Mouse (Mus musculus) G1E-ER4 (cell line): ENCODE measurements around the gene Slc2a8. TPM values are rescaled to one million over a fixed set of nuclear protein-coding genes. Genes with fewer than 3 reads are reported as not detected.

Source experiments
- GATA1 ChIP-seq: IDR thresholded peaks from one replicate; pipeline ENCODE4 v1.8.0; 2012; ENCODE audit warnings: low read length, inconsistent platforms
- polyA plus RNA-seq: library from polyadenylated mRNA; stranded (reverse); fragments of >175 nt; gene quantifications from 2 replicates; pipeline ENCODE4 v1.2.3, GENCODE M21; 2012

Gene Slc2a8
- polyA plus RNA-seq, 1 experiment = 63.5 TPM

DNA sequence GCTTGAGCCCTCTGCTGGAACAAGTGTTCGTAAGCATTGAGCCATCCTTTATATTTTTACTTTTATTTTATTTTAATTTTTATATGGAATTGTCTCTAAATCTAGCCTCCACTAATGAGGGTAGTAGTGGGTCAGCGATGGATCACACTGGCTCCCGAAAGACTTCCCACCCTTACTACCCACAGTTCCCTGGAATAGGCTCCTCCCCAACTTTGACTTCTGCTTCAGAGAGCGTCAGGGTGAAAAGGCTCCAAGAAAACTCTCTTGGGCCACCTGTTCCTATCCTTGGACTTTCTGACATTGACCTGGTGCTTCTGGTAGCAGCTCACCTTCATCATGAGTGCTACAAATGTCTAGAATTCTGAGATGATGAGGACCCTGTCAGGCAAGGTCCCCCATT lies 817 bp upstream of the Slc2a8 start:
- TF ChIP-seq GATA1 = no peak

DNA sequence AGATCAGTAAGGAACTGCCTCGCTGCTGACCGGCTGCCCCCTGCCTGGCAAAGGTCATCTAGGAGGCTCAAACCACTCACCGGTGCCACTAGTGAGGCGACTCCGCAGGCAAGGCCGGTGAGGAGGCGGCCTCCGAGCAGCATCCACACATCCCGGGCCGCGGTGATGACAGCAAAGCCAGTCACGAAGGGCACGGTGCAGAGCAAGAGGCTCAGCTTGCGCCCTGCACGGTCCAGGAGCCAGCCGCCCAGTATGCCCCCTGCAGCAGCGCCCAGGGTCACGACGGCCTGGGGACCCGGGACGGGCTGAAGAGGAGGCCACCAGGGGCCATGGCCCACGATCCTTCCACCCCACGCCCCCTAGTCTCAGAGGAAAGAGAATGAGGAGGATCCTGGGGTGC lies 602 bp downstream of the Slc2a8 start:
- no peak for TF ChIP-seq GATA1

DNA sequence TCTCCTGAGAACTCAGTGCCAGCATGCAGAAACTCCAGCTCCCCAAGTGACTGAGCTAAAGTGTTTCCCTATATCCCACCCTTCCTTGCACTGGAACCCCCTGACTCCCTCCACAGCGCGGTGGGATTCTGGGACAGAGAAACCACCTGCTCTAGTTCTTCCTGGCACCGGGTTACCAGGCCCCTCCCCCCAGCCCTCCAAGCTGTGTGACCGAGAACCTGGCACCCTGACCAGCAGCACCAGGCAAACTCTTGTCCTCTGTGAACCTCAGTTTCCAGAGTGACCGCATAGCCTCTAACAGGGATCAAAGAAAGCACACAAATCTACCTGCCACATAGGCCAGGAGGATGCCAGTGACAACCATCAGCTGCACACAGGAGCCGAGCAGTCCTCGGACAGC lies 2.2 kb downstream of the Slc2a8 start:
- TF ChIP-seq GATA1 = no peak

GRCm38 (mm10) chr2:32978675-32979074 lies 3.2 kb downstream of the Slc2a8 start:
- TF ChIP-seq GATA1 = no peak

GRCm38 (mm10) chr2:32977114-32977513 lies 4.8 kb downstream of the Slc2a8 start:
- no peak for TF ChIP-seq GATA1

- TF ChIP-seq GATA1 = no peak
Measured at GRCm38 (mm10) chr2:32974216-32974615, 7.7 kb downstream of the Slc2a8 start.

GRCm38 (mm10) chr2:32971235-32971634 lies 10.6 kb downstream of the Slc2a8 start:
- TF ChIP-seq GATA1 = no peak

- no peak for TF ChIP-seq GATA1
Measured at GRCm38 (mm10) chr2:32969326-32969725, 12.6 kb downstream of the Slc2a8 start.

- no peak for TF ChIP-seq GATA1
Measured at GRCm38 (mm10) chr2:32968024-32968614, 13.8 kb downstream of the Slc2a8 start.

DNA sequence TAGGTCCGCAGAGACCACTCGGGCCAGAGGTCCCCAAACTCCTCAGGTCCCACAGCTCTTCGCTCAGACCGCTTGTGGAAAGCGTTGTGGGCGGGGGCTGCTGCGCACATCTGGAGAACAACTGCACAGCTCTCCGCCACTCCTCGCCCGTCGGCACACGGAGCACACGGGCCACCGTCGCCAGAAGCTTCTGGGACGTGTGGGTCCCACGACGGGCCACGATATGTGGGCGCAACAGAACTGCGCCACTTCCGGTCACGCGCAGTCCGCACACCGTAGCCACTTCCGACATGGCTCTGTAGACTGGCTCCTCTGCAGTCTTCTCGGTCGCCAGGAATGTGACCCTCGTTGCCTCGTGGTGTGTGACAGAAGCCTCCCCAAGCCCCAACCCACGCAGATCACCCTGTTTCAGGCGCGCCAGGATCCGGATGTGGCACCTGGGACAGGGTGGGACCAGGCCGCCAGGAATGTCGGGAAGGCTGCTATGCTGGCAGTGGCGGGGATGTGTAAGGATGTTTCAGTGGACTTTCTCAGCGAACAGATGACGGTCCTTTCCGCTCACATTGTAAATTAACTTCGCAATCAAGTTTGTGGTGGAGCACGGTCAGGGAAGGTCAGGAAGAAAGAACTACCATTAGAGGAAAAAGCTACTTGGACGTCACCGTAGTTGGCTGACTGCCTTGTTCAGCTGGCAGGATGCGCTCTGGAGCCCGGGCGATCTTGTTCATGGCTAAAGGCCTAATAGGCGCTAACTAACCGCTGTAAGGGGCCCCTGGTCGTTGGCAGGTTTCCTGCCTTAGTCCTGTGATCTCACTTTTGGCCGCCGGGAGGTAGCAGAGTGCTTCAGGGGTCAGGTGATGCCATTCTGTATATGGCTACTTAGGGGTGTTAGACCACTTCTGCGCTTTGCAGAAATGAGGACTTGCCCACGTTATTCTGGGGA lies 14.9 kb downstream of the Slc2a8 start:
- TF ChIP-seq GATA1 = no peak

DNA sequence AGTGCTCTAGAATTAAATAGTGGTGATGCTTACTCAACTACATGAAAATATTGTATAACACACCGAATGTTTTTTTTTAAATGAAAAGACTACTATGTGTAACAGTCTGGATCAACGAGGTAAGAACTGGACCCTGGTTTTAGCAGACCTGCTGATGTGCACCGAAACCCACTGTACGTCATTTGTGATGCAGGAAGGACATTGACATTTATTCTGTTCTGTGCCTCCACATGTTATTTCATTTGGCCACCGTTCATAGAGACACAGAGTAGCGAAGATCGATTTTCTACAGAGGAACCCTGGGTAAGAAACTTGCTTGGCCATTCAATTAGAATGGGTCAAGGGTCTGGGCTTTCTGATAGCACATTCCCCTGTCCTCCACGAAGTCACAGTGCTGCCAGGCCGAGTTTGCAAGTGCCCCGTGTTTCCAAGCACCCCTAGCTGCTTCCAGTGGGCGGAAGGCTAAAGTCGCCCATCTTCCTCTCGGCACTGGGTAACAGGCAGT lies 15.6 kb downstream of the Slc2a8 start:
- no peak for TF ChIP-seq GATA1

DNA sequence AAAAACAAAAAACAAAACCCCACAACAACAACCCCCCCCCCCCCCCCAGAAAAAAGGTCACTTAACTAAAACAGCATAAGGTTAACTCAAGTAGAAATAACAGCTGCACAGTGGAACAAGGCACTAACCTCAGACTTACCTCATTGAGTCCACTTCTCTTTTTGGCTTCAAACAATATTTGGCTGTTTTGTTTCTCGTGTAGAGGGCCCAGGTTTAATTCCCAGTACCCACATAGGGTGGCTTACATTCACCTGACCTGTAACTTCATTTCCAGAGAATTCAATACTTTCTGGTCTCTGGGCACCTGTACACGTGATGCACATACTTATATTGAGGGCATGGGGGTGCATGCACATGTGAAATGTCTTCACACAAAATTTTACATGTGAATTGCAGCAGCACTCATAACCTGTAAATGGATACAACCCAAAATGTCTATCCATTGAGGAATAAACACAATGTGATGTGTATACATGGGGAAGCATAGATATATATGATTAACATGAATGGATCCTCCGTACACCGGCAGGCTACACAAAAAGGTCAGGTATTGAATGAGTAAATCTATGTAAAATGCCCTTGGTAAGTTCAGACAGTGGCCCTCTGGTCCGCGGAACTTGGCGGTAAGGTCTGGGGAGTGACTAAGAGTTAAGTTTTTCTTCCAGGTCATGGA lies 16.2 kb downstream of the Slc2a8 start:
- TF ChIP-seq GATA1 = no peak

- TF ChIP-seq GATA1 = no peak
Measured at GRCm38 (mm10) chr2:32964659-32965457, 17.0 kb downstream of the Slc2a8 start.

- no peak for TF ChIP-seq GATA1
Measured at GRCm38 (mm10) chr2:32963981-32964380, 17.9 kb downstream of the Slc2a8 start.

DNA sequence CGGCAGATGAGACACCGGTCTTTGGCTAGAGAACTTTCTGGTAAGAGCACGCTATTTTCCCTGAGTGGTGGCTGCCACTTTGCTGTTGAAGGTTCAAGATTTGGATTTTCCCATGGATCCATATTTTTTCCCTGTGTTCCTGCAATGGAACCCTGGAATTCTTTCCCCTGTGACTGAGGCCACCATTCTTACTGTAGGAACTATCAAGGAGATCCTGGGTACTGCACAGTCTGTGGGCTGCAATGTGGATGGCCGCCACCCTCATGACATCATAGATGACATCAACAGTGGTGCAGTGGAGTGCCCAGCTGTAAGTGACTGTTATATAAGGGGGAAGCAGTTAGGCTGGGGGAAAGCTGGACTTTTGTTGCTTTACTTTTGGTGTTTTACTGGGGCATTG lies 18.3 kb downstream of the Slc2a8 start:
- no peak for TF ChIP-seq GATA1

GRCm38 (mm10) chr2:32962875-32963220 lies 19.0 kb downstream of the Slc2a8 start:
- TF ChIP-seq GATA1 = no peak
